Mouse (Mus musculus): Measurements from ENCODE around the gene Foxp4. TPM values are rescaled to one million over a fixed set of nuclear protein-coding genes. Genes with fewer than 3 reads are reported as not detected.

Foxp4 gene
- 8.5 TPM for polyA plus RNA-seq (2014; fragmentation: Illumina TruSeq; extraction: RNeasy Lipid Tissue Mini Kit (QIAGEN cat#74804); ENCODE audit: low read depth, low replicate concordance)

GRCm38 (mm10) chr17:47924383-47925339 is at the start of gene Foxp4:
TSS of gene Foxp4 (minus strand) at chr17:47924645.

DNA sequence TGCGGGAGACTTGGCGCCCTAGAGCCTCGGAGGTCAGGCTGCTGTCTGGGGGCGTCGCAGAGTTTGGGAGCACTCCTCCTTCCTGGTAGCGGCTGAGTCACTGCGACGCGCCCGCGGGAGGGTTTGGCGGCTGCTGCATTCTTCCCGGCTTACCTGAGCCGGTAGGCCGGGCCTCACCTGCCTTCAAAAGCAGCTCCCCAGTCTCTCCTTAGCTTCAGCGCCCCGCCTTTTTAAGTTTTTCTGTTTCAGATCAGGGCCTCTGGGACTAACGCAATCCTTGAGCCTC is 90.0 kb downstream of the Foxp4 start, which contains the start of gene Mdfi:
TSS of gene Mdfi (minus strand) at position 210 of the 286 bp plus-strand sequence.

Other genes with a start within 250 kb of the Foxp4 start
- 89.7 TPM for gene Tomm6, start 236.3 kb downstream of the Foxp4 start, polyA plus RNA-seq (2014; fragmentation: Illumina TruSeq; extraction: RNeasy Lipid Tissue Mini Kit (QIAGEN cat#74804); ENCODE audit: low read depth, low replicate concordance)
- 6.2 TPM for gene Frs3, start 235.6 kb downstream of the Foxp4 start, polyA plus RNA-seq (2014; fragmentation: Illumina TruSeq; extraction: RNeasy Lipid Tissue Mini Kit (QIAGEN cat#74804); ENCODE audit: low read depth, low replicate concordance)
- gene Gm21981, start 230.2 kb downstream of the Foxp4 start, polyA plus RNA-seq (2014; fragmentation: Illumina TruSeq; extraction: RNeasy Lipid Tissue Mini Kit (QIAGEN cat#74804); ENCODE audit: low read depth, low replicate concordance): 0.63 TPM
- gene Prickle4, start 229.9 kb downstream of the Foxp4 start, polyA plus RNA-seq (2014; fragmentation: Illumina TruSeq; extraction: RNeasy Lipid Tissue Mini Kit (QIAGEN cat#74804); ENCODE audit: low read depth, low replicate concordance): 2.8 TPM
- gene Pgc, start 197.8 kb downstream of the Foxp4 start, polyA plus RNA-seq (2014; fragmentation: Illumina TruSeq; extraction: RNeasy Lipid Tissue Mini Kit (QIAGEN cat#74804); ENCODE audit: low read depth, low replicate concordance): not detected
- gene Tfeb, start 187.6 kb downstream of the Foxp4 start, polyA plus RNA-seq (2014; fragmentation: Illumina TruSeq; extraction: RNeasy Lipid Tissue Mini Kit (QIAGEN cat#74804); ENCODE audit: low read depth, low replicate concordance): 29.8 TPM
- 4.4 TPM for gene Mdfi, start 90.0 kb downstream of the Foxp4 start, polyA plus RNA-seq (2014; fragmentation: Illumina TruSeq; extraction: RNeasy Lipid Tissue Mini Kit (QIAGEN cat#74804); ENCODE audit: low read depth, low replicate concordance)
- not detected for gene 1700122O11Rik, start 113.6 kb upstream of the Foxp4 start, polyA plus RNA-seq (2014; fragmentation: Illumina TruSeq; extraction: RNeasy Lipid Tissue Mini Kit (QIAGEN cat#74804); ENCODE audit: low read depth, low replicate concordance)
- gene 1700067P10Rik, start 164.7 kb upstream of the Foxp4 start, polyA plus RNA-seq (2014; fragmentation: Illumina TruSeq; extraction: RNeasy Lipid Tissue Mini Kit (QIAGEN cat#74804); ENCODE audit: low read depth, low replicate concordance): not detected
- gene 9830107B12Rik, start 221.6 kb upstream of the Foxp4 start, polyA plus RNA-seq (2014; fragmentation: Illumina TruSeq; extraction: RNeasy Lipid Tissue Mini Kit (QIAGEN cat#74804); ENCODE audit: low read depth, low replicate concordance): not detected
- not detected for gene A530064D06Rik, start 242.6 kb upstream of the Foxp4 start, polyA plus RNA-seq (2014; fragmentation: Illumina TruSeq; extraction: RNeasy Lipid Tissue Mini Kit (QIAGEN cat#74804); ENCODE audit: low read depth, low replicate concordance)

Data from heart, adult 10 weeks (tissue).